Mouse (Mus musculus) bone marrow macrophage, adult 2 months (primary cell): ENCODE measurements at regions not wholly inside any gene's neighbourhood (a gene's known extent, or its start where the extent isn't known, plus 50 kb on each side); places are given as distances from the start of the nearest gene placed in this dataset.

Experiments used
- H3K27ac ChIP-seq: 2 replicates; pipeline ENCODE4 v1.5.1; 2012; ENCODE audit warnings: low read depth, low read length; ENCODE audit not compliant: insufficient read depth
- H3K4me1 ChIP-seq: 2 replicates; pipeline ENCODE4 v1.6.1; 2012; ENCODE audit warnings: low read length; ENCODE audit not compliant: control insufficient read depth, insufficient read depth
- H3K4me3 ChIP-seq: 2 replicates; pipeline ENCODE4 v1.5.1; 2012; ENCODE audit warnings: mild to moderate bottlenecking, low read length, moderate library complexity; ENCODE audit not compliant: insufficient read depth
- CTCF ChIP-seq: IDR thresholded peaks from 2 replicates; pipeline ENCODE4 v1.5.1; 2012; ENCODE audit warnings: low read depth, mild to moderate bottlenecking, low read length, moderate library complexity
- POLR2A ChIP-seq: IDR thresholded peaks from 2 replicates; pipeline ENCODE4 v1.6.1; 2012; ENCODE audit warnings: mild to moderate bottlenecking, low read depth, low read length, borderline replicate concordance

- H3K27ac ChIP-seq = no peak overlapping the region
- no peaks in the 10 kb centered on the region for H3K4me1 ChIP-seq
- no peak overlapping the region for H3K4me3 ChIP-seq
- TF ChIP-seq CTCF (no peak), POLR2A (no peak)
Measured at GRCm38 (mm10) chr6:5566582-5566981, 70.5 kb upstream of the Pdk4 start.

- Histone ChIP-seq H3K4me3 (no peak overlapping the region), H3K4me1 (no peaks in the 10 kb centered on the region), H3K27ac (no peak overlapping the region)
- TF ChIP-seq POLR2A (no peak), CTCF (no peak)
Measured at GRCm38 (mm10) chr6:5565049-5565448, 68.9 kb upstream of the Pdk4 start.

- TF ChIP-seq CTCF = no peak
- TF ChIP-seq POLR2A = no peak
- H3K4me3 ChIP-seq = no peak overlapping the region
- no peak overlapping the region for H3K27ac ChIP-seq
- no peaks in the 10 kb centered on the region for H3K4me1 ChIP-seq
Measured at GRCm38 (mm10) chr6:5553703-5554394, 57.7 kb upstream of the Pdk4 start.

GRCm38 (mm10) chr6:5550067-5550466, 54.0 kb upstream of the Pdk4 start:
- TF ChIP-seq CTCF = no peak
- no peak for TF ChIP-seq POLR2A
- Histone ChIP-seq H3K4me3 (no peak overlapping the region), H3K4me1 (no peaks in the 10 kb centered on the region), H3K27ac (no peak overlapping the region)
